Mouse (Mus musculus) neural tube, embryonic 15.5 days (tissue): ENCODE data around the gene Mex3d. TPM values are rescaled to one million over a fixed set of nuclear protein-coding genes. Genes with fewer than 3 reads are reported as not detected.

Source experiments
- ATAC-seq: fragments of 200-750 bp; cut with Nextera tagmentation; 2 replicates; pipeline ENCODE4 v1.8.0; 2017; ENCODE audit warnings: mild to moderate bottlenecking, moderate TSS enrichment, moderate library complexity; ENCODE audit not compliant: low FRiP score
- H3K27ac ChIP-seq: fragments of 300-500 bp; sonication (generic); replicated peaks from 2 replicates; pipeline ENCODE4 v1.5.1; 2015; ENCODE audit warnings: mild to moderate bottlenecking, inconsistent platforms
- H3K27me3 ChIP-seq: fragments of 300-500 bp; sonication (generic); replicated peaks from 2 replicates; pipeline ENCODE4 v1.6.1; 2015; ENCODE audit warnings: inconsistent platforms
- H3K36me3 ChIP-seq: fragments of 300-500 bp; sonication (generic); 2 replicates; pipeline ENCODE4 v1.6.1; 2015; ENCODE audit warnings: inconsistent platforms
- H3K4me1 ChIP-seq: fragments of 300-500 bp; sonication (generic); 2 replicates; pipeline ENCODE4 v1.6.1; 2015; ENCODE audit warnings: inconsistent platforms
- H3K4me2 ChIP-seq: fragments of 300-500 bp; sonication (generic); 2 replicates; pipeline ENCODE4 v1.6.1; 2015; ENCODE audit warnings: inconsistent platforms, mild to moderate bottlenecking, moderate library complexity
- H3K4me3 ChIP-seq: fragments of 300-500 bp; sonication (generic); replicated peaks from 2 replicates; pipeline ENCODE4 v1.5.1; 2015; ENCODE audit warnings: mild to moderate bottlenecking, inconsistent platforms
- H3K9ac ChIP-seq: fragments of 300-500 bp; sonication (generic); replicated peaks from 2 replicates; pipeline ENCODE4 v1.6.1; 2015; ENCODE audit warnings: mild to moderate bottlenecking, inconsistent platforms
- H3K9me3 ChIP-seq: fragments of 300-500 bp; sonication (generic); replicated peaks from 2 replicates; pipeline ENCODE4 v1.6.1; 2016; ENCODE audit warnings: inconsistent platforms
- WGBS: fragments of 180-500 bp; shearing (Covaris S2); methylation state at CpG from one replicate; pipeline ENCODE4 v1.1.7; 2015; ENCODE audit warnings: mixed read lengths; 5-methylcytosine and 5-hydroxymethylcytosine counted together
- polyA plus RNA-seq: library from polyadenylated mRNA; unstranded; fragments of >200 nt; fragmentation: Nextera tagmentation; extraction: Ambion mirVana; gene quantifications from 2 replicates; pipeline ENCODE4 v1.2.1, GENCODE M21; 2015

The Mex3d gene
- polyA plus RNA-seq, 1 experiment from 2014 or later, result 14.0 TPM

DNA sequence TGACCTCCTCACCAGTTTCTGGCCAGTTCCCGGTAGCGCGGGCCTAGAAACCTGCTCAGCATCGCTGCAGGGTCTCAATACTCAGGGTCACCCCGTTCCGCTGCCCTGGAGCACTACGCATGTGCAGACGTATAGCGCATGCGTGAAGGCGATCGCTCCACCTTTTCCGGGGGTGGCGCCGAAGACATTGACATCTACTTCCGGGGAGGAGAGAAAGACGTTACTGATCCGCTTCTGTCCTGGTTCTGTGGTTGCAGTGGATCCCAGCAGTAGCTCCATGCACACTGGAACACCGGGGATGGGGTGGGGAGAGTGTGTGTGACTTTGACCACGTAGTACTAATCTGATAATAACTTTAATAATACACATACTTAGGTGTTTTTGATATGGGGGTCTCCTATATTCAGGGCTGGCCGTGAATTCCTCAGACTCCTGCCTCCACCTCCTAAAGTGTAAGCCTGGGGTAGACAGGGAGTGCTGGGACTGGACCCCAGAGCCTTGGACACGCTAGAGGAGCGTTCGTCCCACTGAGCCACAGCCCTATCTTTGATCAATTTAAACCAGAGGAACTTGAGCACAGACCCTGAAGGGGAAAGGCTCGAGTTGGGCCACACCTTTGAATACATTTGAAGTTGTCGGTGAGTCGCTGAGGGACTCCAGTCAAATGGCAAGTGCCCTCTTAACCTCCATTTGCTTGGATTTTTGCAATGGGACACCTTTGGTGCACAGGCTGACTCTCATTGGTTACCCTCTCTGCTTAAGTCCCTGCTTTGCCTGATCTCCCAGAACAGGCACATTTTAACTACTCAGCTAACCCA, 19.4 kb upstream of the Mex3d start, which contains the start of gene Uqcr11:
Gene Uqcr11, minus strand, starts transcription at position 147 of the 818 bp plus-strand sequence.
- peaks cover 26% of the 10 kb centered on the region for H3K4me1 ChIP-seq
- H3K4me2 ChIP-seq, result peak within 1 kb of the TSS; percentile 95
- peaks cover 55% of the 10 kb centered on the region for H3K36me3 ChIP-seq
- peak; percentile 82 for ATAC-seq
- no peaks in the 10 kb centered on the region for H3K27me3 ChIP-seq
- peak within 1 kb of the TSS; percentile 62 for H3K4me3 ChIP-seq
- 3% methylated on average over 27 of the region's 27 CpGs for whole genome bisulfite sequencing
- peak within 1 kb of the TSS; percentile 88 for H3K27ac ChIP-seq
- H3K9me3 ChIP-seq, result no peaks in the 10 kb centered on the region
- H3K9ac ChIP-seq, result peak within 1 kb of the TSS; percentile 78

DNA sequence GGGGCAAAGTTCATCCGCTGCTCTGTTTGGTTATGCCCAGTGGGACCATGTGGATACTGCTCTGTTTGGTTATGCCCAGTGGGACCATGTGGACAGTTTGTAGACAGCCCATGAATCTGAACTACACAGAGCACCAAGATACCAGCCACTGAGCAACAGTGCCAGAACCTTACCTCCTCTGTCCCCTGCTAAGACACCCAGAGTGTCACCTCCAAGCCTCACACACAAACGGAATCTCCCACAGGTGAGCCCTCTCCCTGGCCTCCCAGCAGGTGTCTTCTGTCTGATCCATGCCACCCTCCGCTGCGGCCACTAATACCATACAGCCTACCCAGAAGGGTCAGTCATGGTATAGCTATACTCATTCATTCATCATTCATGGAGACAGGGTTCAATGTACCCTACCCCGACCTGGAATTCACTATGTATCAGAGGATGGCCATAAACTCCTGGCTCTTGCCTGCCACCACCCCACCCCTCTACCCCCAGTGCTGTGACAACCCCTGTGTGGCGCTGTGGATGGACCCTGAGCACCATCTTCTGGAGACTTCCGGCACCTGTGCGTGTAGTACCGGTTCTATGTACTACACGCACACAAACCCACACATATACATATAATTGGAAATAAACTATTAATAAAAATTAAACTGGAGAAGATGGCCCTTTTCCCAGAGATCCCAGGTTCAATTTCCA, 18.2 kb upstream of the Mex3d start:
- Histone ChIP-seq H3K4me2 (peak overlapping the region; percentile 95), H3K4me1 (peaks cover 32% of the 10 kb centered on the region), H3K9ac (peak overlapping the region; percentile 78), H3K27me3 (no peaks in the 10 kb centered on the region), H3K36me3 (peaks cover 51% of the 10 kb centered on the region), H3K4me3 (peak overlapping the region; percentile 62), H3K9me3 (no peaks in the 10 kb centered on the region), H3K27ac (peak overlapping the region; percentile 88)
- 56% methylated on average over 10 of the region's 10 CpGs for WGBS
- ATAC-seq, result no peak

DNA sequence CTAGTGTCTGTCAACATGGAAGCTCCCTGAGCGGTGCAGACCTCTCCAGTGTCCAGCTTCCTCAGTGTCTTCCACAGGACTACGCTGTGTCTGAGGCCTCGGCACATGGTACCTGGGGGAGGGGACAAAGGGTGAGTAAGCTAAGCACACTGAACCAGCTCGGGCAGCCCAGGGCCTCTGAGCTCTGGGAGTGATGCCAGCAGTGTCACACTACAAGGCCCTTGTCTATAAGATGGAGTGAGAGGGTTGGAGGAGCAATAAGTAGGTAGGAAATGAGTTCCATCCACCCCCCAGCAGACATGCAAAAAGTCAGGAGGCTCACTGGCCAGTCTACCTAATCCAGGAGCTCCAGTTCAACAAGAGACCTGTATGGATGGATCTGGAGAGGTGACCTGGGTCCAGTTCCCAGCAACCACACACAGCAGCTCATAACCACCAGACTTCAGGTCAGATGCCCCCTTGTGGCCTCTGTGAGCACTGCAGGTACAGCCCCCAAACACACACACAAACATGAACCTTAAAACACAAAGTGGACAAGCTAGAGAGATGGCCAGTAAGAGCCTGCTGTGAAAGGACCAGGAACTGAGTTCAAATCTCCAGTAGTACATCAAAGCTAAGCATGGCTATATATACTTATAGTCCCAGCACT, 15.7 kb upstream of the Mex3d start:
- no peak overlapping the region for H3K4me2 ChIP-seq
- no peak overlapping the region for H3K9ac ChIP-seq
- no peaks in the 10 kb centered on the region for H3K27me3 ChIP-seq
- no peak for ATAC-seq
- WGBS, result 97% methylated on average over 4 of the region's 4 CpGs
- H3K27ac ChIP-seq, result no peak overlapping the region
- H3K4me3 ChIP-seq, result no peak overlapping the region
- H3K4me1 ChIP-seq, result peaks cover 40% of the 10 kb centered on the region
- H3K36me3 ChIP-seq, result peaks cover 33% of the 10 kb centered on the region
- H3K9me3 ChIP-seq, result no peaks in the 10 kb centered on the region

DNA sequence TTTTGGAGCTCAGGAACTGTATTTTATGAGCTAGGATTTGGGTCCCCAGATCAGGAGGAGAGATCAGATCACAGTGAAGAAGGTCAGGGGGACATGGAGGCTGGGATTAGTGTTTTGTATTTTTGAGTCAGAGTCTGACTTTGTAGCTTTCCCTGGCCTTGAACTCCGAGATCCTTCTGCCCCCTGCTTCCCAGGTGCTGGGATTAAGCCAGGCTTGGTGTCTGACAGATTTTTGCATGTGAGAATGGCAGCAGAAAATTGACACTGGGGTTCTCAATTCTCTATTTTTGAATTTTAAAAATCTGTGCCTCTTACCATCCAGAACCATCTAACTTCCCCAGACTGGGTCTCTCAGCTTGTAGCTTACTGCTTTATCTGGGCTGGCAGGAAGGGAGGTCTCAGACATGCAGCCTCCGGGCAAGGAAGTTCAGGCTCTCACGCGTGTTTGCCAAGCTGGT, 13.3 kb upstream of the Mex3d start:
- H3K9ac ChIP-seq, result peak overlapping the region; percentile 53

DNA sequence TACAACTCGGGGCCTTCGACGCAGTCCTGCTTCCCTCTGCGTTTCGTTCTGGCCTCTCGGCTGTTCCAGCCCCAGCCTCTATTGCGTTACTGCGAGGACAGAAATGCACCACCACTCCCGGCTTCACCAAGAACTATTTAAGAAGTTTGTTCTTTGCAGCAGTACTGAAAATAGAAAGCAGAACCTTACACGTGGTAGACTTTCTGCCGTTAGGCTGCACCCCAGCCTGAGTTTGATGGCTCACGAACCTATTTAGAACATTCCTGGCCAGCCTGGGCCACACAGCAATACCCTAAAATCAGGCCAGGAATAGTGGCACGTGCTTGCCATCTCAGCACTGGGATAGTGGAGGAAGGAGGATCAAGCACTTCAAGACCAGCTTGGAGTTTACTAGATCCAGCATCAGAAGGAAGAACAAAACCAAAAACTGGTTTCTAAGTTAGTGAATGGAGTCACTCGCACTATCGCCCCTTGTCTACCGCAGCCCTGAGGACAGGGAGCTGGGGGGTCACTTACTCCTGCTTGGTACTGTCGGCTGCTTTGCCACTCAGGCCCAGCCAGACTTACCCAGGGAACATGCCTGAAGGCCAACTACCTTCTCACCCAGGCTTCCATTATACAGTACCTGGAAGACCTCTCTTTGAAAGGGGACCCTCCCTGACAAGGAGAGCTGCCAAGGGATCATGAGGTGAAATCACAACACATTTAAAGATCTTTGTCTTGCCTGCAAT, 12.7 kb upstream of the Mex3d start:
- Histone ChIP-seq H3K4me1 (peaks cover 37% of the 10 kb centered on the region), H3K36me3 (peaks cover 38% of the 10 kb centered on the region), H3K4me2 (peak overlapping the region; percentile 71), H3K9me3 (no peaks in the 10 kb centered on the region), H3K27ac (peak overlapping the region; percentile 100), H3K27me3 (no peaks in the 10 kb centered on the region), H3K9ac (peak overlapping the region; percentile 53), H3K4me3 (peak overlapping the region; percentile 70)
- ATAC-seq, result no peak
- WGBS, result 14% methylated on average over 17 of the region's 17 CpGs

More for the DNA sequence above, 13.3 kb upstream of the Mex3d start:
- 88% methylated on average over 4 of the region's 4 CpGs for WGBS
- peaks cover 33% of the 10 kb centered on the region for H3K36me3 ChIP-seq
- H3K9me3 ChIP-seq, result no peaks in the 10 kb centered on the region
- H3K27me3 ChIP-seq, result no peaks in the 10 kb centered on the region
- peak overlapping the region; percentile 100 for H3K27ac ChIP-seq
- H3K4me3 ChIP-seq, result no peak overlapping the region
- peak overlapping the region; percentile 71 for H3K4me2 ChIP-seq
- no peak for ATAC-seq
- H3K4me1 ChIP-seq, result peaks cover 43% of the 10 kb centered on the region

DNA sequence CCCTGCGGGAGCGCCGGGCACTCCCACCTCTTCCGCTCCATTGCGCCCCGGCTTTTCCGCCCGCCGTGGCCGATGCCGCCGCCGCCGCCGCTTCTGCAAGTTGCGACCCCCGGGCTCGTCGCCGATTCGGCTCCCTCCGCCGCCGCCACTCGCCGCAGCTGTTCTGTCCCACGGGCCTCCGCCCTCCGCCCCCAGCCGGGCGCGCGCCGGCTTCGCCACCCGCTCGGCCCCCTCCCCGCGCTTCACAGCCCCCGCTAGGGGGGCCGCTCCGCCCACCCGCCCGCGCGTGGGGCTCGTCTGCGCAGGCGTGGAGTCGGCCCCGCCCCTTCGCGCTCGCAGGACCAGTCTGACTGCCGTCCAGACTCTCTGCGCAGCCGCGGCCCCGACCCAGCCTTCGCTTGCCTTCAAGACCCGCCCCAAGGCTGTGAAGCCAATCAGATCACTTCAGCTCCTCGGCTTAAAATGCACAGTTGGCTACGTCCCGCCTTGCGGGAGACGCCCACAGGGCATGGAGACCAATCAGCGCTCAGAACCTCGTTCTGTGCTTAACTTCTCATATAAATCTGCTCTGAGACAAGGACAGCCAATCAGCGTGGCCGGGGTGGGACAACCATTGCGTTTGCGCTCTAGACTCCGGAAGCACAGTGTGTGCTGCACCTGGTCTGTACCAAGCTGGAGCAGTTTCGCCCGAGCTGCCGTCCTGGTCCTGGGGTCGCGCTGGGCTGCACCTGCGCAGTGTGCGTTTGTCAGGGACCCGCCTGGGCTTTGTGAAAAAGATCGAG, 11.9 kb upstream of the Mex3d start, which contains the start of gene Mbd3:
Gene Mbd3, minus strand, starts transcription at position 360 of the 782 bp plus-strand sequence.
- Histone ChIP-seq H3K27ac (peak within 1 kb of the TSS; percentile 100), H3K27me3 (no peaks in the 10 kb centered on the region), H3K9ac (peak within 1 kb of the TSS; percentile 91), H3K4me3 (peak within 1 kb of the TSS; percentile 70), H3K9me3 (no peaks in the 10 kb centered on the region), H3K36me3 (peaks cover 45% of the 10 kb centered on the region), H3K4me2 (peak within 1 kb of the TSS; percentile 71), H3K4me1 (peaks cover 30% of the 10 kb centered on the region)
- under 1% methylated on average over 77 of the region's 82 CpGs for WGBS
- ATAC-seq, result peak; percentile 95

DNA sequence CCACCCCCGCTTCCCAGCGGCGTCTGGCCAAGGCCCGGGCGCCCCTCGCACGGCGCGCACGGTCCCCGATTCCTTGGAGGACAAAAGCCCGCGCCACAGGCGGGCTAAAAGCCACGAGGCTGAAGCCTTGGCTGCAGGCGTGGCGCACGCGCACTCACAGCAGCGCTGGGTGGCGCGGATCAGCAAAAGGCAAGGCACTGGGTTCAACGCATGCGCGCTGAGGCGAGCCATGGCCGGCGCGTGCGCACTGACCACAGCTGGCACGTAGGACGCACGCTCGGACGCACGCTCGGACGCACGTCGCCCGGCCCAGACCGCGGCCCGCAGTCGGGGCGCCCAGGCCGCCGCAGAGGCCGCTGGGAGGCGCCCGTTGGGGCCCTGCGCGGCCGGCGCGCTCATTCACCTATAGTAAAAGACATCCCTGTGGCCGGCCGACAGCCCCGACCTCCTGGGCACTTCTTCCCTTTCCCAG, 11.3 kb upstream of the Mex3d start:
- Histone ChIP-seq H3K9ac (peak overlapping the region; percentile 91), H3K4me3 (peak overlapping the region; percentile 70), H3K27ac (peak overlapping the region; percentile 100), H3K27me3 (no peaks in the 10 kb centered on the region), H3K4me1 (peaks cover 30% of the 10 kb centered on the region), H3K36me3 (peaks cover 45% of the 10 kb centered on the region), H3K4me2 (peak overlapping the region; percentile 71), H3K9me3 (no peaks in the 10 kb centered on the region)
- ATAC-seq, result peak; percentile 88
- WGBS, result under 1% methylated on average over 58 of the region's 59 CpGs

DNA sequence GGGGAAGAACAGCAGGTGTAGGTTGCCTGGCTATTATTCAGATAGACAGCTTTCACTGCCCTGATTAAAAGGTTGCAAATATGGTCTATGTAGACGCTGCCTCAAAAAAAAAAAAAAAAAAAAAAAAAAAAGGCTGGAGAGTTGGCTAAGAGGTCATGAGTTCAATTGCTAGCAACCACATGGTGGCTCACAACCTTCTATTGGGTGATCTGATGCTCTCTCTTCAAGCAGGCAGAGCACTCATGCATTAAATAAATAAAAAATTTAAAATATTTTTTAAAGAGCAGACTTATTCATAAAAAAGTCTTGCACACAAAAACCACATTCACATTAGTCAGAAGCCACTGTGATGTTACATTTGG, 10.7 kb upstream of the Mex3d start:
- no peaks in the 10 kb centered on the region for H3K9me3 ChIP-seq
- WGBS, result 0% methylated on average over 1 of the region's 1 CpGs
- H3K27me3 ChIP-seq, result no peaks in the 10 kb centered on the region
- H3K4me2 ChIP-seq, result peak overlapping the region; percentile 71
- H3K27ac ChIP-seq, result peak overlapping the region; percentile 100
- H3K36me3 ChIP-seq, result peaks cover 45% of the 10 kb centered on the region
- H3K4me3 ChIP-seq, result peak overlapping the region; percentile 70
- H3K4me1 ChIP-seq, result peaks cover 30% of the 10 kb centered on the region
- no peak for ATAC-seq
- H3K9ac ChIP-seq, result peak overlapping the region; percentile 91

DNA sequence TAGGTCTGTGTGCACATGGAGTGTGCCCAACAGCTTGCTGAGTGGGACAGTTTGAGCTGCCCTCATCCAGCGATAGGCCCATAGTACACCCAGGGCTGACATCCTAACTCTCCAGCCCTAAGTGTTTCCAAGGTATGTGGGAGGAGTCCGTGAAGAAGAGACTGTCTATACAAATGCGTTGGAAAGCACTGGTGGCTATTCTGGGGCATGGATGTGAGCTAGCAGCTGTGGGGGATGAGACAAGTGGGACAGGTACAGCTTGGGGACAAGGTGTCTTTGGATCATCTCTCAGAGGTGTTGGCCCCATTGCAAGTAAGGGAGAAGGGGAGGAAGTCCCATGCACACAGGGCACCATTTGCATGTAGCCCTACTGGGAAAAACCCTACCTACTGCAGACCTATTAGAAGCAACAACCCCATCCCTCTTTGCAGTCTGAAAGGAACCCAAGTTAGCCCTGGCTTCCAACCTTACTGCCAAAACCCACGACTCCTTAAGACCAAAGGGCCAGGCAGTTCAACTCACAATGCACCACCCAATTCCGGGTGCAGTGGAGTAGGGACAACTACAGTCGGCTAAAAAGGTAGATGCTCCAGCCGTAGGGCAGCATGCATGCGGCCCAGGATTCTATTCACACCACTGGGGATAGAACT, 10.2 kb upstream of the Mex3d start:
- Histone ChIP-seq H3K4me3 (peak overlapping the region; percentile 70), H3K27ac (peak overlapping the region; percentile 100), H3K9ac (peak overlapping the region; percentile 91), H3K4me2 (peak overlapping the region; percentile 71), H3K27me3 (no peaks in the 10 kb centered on the region), H3K36me3 (peaks cover 45% of the 10 kb centered on the region), H3K4me1 (peaks cover 30% of the 10 kb centered on the region), H3K9me3 (no peaks in the 10 kb centered on the region)
- no peak for ATAC-seq
- WGBS, result 40% methylated on average over 8 of the region's 8 CpGs
